ENCODE assay signal across 38 mouse cellular contexts in the genomic region with DNA sequence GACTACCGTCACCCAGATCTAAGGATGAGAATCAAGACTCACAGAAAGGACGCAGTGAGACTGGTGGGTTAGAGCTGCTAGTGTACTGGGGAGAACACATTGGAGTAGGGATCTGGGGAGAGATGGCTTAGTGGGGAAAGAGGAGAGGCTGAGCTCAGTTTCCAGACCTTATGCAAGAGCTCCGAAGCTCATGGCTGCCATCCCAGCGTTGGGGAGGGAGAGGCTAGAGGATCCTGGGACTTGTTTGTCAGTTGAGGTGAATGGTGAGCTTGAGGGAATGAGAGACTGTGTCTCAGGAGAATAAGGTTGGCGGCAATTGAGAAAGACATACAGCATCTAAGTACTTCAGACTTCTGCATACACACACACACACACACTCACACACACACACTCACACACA. TPM values are rescaled to one million over a fixed set of nuclear protein-coding genes. Genes with fewer than 3 reads are reported as not detected.
A peak's percentile ranks its signal among the peaks of the same experiment; 100 is the strongest.
DNase-seq lines count a peak whose midpoint lies in the region; ATAC-seq and TF ChIP-seq lines count a peak whose summit lies in the region.
"Had no signal": no experiment of that assay in that cellular context is flagged by ENCODE, and none has a peak within 500 bp of the region (broad histone marks: within the 10 kb centered on the region; RNA-seq: fewer than 3 reads in every experiment).

No protein-coding gene starts in this region.

- no peak for TF ChIP-seq CTCF in hindbrain, postnatal 0 days (IDR thresholded peaks at IDR 0.05; ENCODE audit: low read depth)

- peaks cover 43% of the 10 kb centered on the region for H3K4me1 ChIP-seq in forebrain, embryonic 10.5 days
- H3K4me1 ChIP-seq in forebrain, embryonic 11.5 days (replicated peaks; ENCODE audit: control insufficient read depth, insufficient read depth, low read length): peaks cover 17% of the 10 kb centered on the region
- peaks cover 44% of the 10 kb centered on the region for H3K4me1 ChIP-seq in hindbrain, embryonic 12.5 days
- H3K4me1 ChIP-seq in hindbrain, postnatal 0 days (ENCODE audit: insufficient read depth, low read length): peaks cover 15% of the 10 kb centered on the region
- peaks cover 29% of the 10 kb centered on the region for H3K4me1 ChIP-seq in neural tube, embryonic 11.5 days (ENCODE audit: control insufficient read depth, insufficient read depth, low read length)
- peaks cover 36% of the 10 kb centered on the region for H3K4me1 ChIP-seq in hindbrain, embryonic 13.5 days (replicated peaks)

- DNase-seq in forebrain, embryonic 10.5 days (ENCODE audit: extremely low spot score, low spot score): no peak
- DNase-seq in forebrain, embryonic 11.5 days (ENCODE audit: low spot score): no peak
- DNase-seq in hindbrain, postnatal 0 days (ENCODE audit: low spot score): no peak
- no peak for DNase-seq in neural tube, embryonic 11.5 days (ENCODE audit: low spot score)
- DNase-seq in neural tube, embryonic 10.5 days (ENCODE audit: extremely low spot score, low spot score): no peak
- DNase-seq in heart, adult 8-10 months (ENCODE audit: low spot score): no peak
- DNase-seq: adrenal gland, postnatal 36 days; cerebellum, adult 18-20 months; cerebellum, postnatal 10 days; heart, adult 11 months; heart, postnatal 36 days; kidney, adult 9 months; kidney, postnatal 10 days; layer of hippocampus, adult 9-11 months; midbrain, embryonic 14.5 days; right cerebral cortex, adult 18-20 months; right cerebral cortex, postnatal 4 days; thymus, adult 18-20 months; thymus, postnatal 25 days had no signal

- no peaks in the 10 kb centered on the region for H3K9me3 ChIP-seq in forebrain, embryonic 10.5 days
- H3K9me3 ChIP-seq in forebrain, embryonic 11.5 days (ENCODE audit: control insufficient read depth, low read length): no peaks in the 10 kb centered on the region
- H3K9me3 ChIP-seq in hindbrain, embryonic 12.5 days (replicated peaks): no peaks in the 10 kb centered on the region
- no peaks in the 10 kb centered on the region for H3K9me3 ChIP-seq in hindbrain, postnatal 0 days (ENCODE audit: low read length)
- no peaks in the 10 kb centered on the region for H3K9me3 ChIP-seq in neural tube, embryonic 11.5 days (ENCODE audit: control insufficient read depth, low read length)
- H3K9me3 ChIP-seq in hindbrain, embryonic 13.5 days: no peaks in the 10 kb centered on the region
- H3K9me3 ChIP-seq: embryonic facial prominence, embryonic 15.5 days; G1E; lung, embryonic 15.5 days had no signal

- no peak overlapping the region for H3K4me3 ChIP-seq in forebrain, embryonic 10.5 days
- H3K4me3 ChIP-seq in forebrain, embryonic 11.5 days (ENCODE audit: low read depth, low read length): no peak overlapping the region
- no peak overlapping the region for H3K4me3 ChIP-seq in hindbrain, embryonic 12.5 days
- H3K4me3 ChIP-seq in hindbrain, postnatal 0 days (ENCODE audit: low read length): no peak overlapping the region
- H3K4me3 ChIP-seq in neural tube, embryonic 11.5 days (ENCODE audit: low read depth, low read length): no peak overlapping the region
- H3K4me3 ChIP-seq in hindbrain, embryonic 13.5 days: no peak overlapping the region
- H3K4me3 ChIP-seq: embryonic facial prominence, embryonic 15.5 days; lung, embryonic 15.5 days had no signal

- 68% methylated on average over 5 of the region's 5 CpGs for WGBS in forebrain, embryonic 10.5 days
- WGBS in forebrain, embryonic 11.5 days: 71% methylated on average over 5 of the region's 5 CpGs
- WGBS in hindbrain, embryonic 12.5 days: 34% methylated on average over 5 of the region's 5 CpGs
- 53% methylated on average over 5 of the region's 5 CpGs for WGBS in hindbrain, postnatal 0 days
- 57% methylated on average over 5 of the region's 5 CpGs for WGBS in neural tube, embryonic 11.5 days
- 45% methylated on average over 5 of the region's 5 CpGs for WGBS in hindbrain, embryonic 13.5 days

- H3K4me2 ChIP-seq in forebrain, embryonic 11.5 days (ENCODE audit: low read depth, low read length, severe bottlenecking): no peak overlapping the region
- H3K4me2 ChIP-seq in hindbrain, embryonic 12.5 days (replicated peaks): peak overlapping the region; percentile 5; the same call in 1 of the 2 replicates
- H3K4me2 ChIP-seq in hindbrain, postnatal 0 days (ENCODE audit: low read depth, low read length): no peak overlapping the region
- no peak overlapping the region for H3K4me2 ChIP-seq in neural tube, embryonic 11.5 days (ENCODE audit: low read depth)
- H3K4me2 ChIP-seq in hindbrain, embryonic 13.5 days: no peak overlapping the region
- H3K4me2 ChIP-seq: embryonic facial prominence, embryonic 15.5 days; heart, embryonic 11.5 days; liver, embryonic 11.5 days; lung, embryonic 15.5 days had no signal

- peaks cover 55% of the 10 kb centered on the region for H3K27me3 ChIP-seq in forebrain, embryonic 10.5 days (ENCODE audit: poor library complexity, severe bottlenecking)
- H3K27me3 ChIP-seq in forebrain, embryonic 11.5 days (ENCODE audit: control insufficient read depth, insufficient read depth, low read length): peaks cover 3% of the 10 kb centered on the region; the same call in 1 of the 2 replicates
- no peaks in the 10 kb centered on the region for H3K27me3 ChIP-seq in hindbrain, embryonic 12.5 days
- H3K27me3 ChIP-seq in hindbrain, postnatal 0 days (ENCODE audit: insufficient read depth, low read length): no peaks in the 10 kb centered on the region; the same call in 1 of the 2 replicates
- no peaks in the 10 kb centered on the region for H3K27me3 ChIP-seq in neural tube, embryonic 11.5 days (ENCODE audit: control insufficient read depth, insufficient read depth, low read length)
- H3K27me3 ChIP-seq in hindbrain, embryonic 13.5 days: 0 out of 2 replicates have a peak, but pooled peaks cover 4% of the 10 kb centered on the region
- H3K27me3 ChIP-seq: embryonic facial prominence, embryonic 15.5 days; lung, embryonic 15.5 days; Patski had no signal

- no peak for ATAC-seq in forebrain, embryonic 11.5 days (replicated peaks; ENCODE audit: low FRiP score)
- ATAC-seq in hindbrain, embryonic 12.5 days (ENCODE audit: low FRiP score): no peak
- no peak for ATAC-seq in hindbrain, postnatal 0 days
- ATAC-seq in neural tube, embryonic 11.5 days (ENCODE audit: insufficient read depth, low FRiP score, low TSS enrichment): no peak
- no peak for ATAC-seq in hindbrain, embryonic 13.5 days (ENCODE audit: low FRiP score)
- ATAC-seq: forebrain, embryonic 14.5 days; intestine, postnatal 0 days; Patski had no signal

- H3K36me3 ChIP-seq in forebrain, embryonic 10.5 days (replicated peaks): no peaks in the 10 kb centered on the region
- H3K36me3 ChIP-seq in forebrain, embryonic 11.5 days (ENCODE audit: control insufficient read depth, insufficient read depth, low read length): no peaks in the 10 kb centered on the region
- no peaks in the 10 kb centered on the region for H3K36me3 ChIP-seq in hindbrain, embryonic 12.5 days
- H3K36me3 ChIP-seq in hindbrain, postnatal 0 days (ENCODE audit: insufficient read depth, low read length): no peaks in the 10 kb centered on the region
- H3K36me3 ChIP-seq in neural tube, embryonic 11.5 days (ENCODE audit: control insufficient read depth, insufficient read depth, low read length): no peaks in the 10 kb centered on the region
- H3K36me3 ChIP-seq in hindbrain, embryonic 13.5 days: no peaks in the 10 kb centered on the region
- H3K36me3 ChIP-seq: embryonic facial prominence, embryonic 15.5 days; G1E; lung, embryonic 15.5 days had no signal

- H3K27ac ChIP-seq in forebrain, embryonic 10.5 days: peak overlapping the region; percentile 69
- no peak overlapping the region for H3K27ac ChIP-seq in forebrain, embryonic 11.5 days (ENCODE audit: low read depth, low read length)
- peak overlapping the region; percentile 52; the same call in 1 of the 2 replicates for H3K27ac ChIP-seq in hindbrain, embryonic 12.5 days
- H3K27ac ChIP-seq in hindbrain, postnatal 0 days: no peak overlapping the region
- H3K27ac ChIP-seq in neural tube, embryonic 11.5 days (ENCODE audit: low read depth, low read length): peak overlapping the region; percentile 64
- peak overlapping the region; percentile 37; the same call in 1 of the 2 replicates for H3K27ac ChIP-seq in hindbrain, embryonic 13.5 days
- H3K27ac ChIP-seq: embryonic facial prominence, embryonic 15.5 days; lung, embryonic 15.5 days; stomach, postnatal 0 days had no signal

- H3K9ac ChIP-seq in forebrain, embryonic 11.5 days (ENCODE audit: low read length): no peak overlapping the region
- H3K9ac ChIP-seq in hindbrain, embryonic 12.5 days: no peak overlapping the region
- H3K9ac ChIP-seq in hindbrain, postnatal 0 days (replicated peaks; ENCODE audit: low read length): no peak overlapping the region
- H3K9ac ChIP-seq in neural tube, embryonic 11.5 days (ENCODE audit: low read length): peak overlapping the region; percentile 7; the same call in 1 of the 2 replicates
- no peak overlapping the region for H3K9ac ChIP-seq in hindbrain, embryonic 13.5 days
- H3K9ac ChIP-seq: embryonic facial prominence, embryonic 15.5 days; lung, embryonic 15.5 days had no signal

RNA-seq across cellular contexts. Expression of gene Mrps23, which starts 44.4 kb away (rescaled TPM):
- 65.5 and 72.6 TPM in 2 replicates for polyA plus RNA-seq in forebrain, embryonic 10.5 days (2016; fragmentation: Nextera tagmentation; extraction: Ambion mirVana)
- polyA plus RNA-seq in forebrain, embryonic 11.5 days (2014; fragmentation: Nextera tagmentation; extraction: Ambion mirVana): 70.8 and 71.7 TPM in 2 replicates
- polyA plus RNA-seq in hindbrain, embryonic 12.5 days (2016; fragmentation: Nextera tagmentation; extraction: Ambion mirVana): 57.4 and 66.8 TPM in 2 replicates
- 29.0 and 48.7 TPM in 2 replicates for total RNA-seq in hindbrain, postnatal 0 days (2014; rRNA removed)
- 66.4 and 67.1 TPM in 2 replicates for polyA plus RNA-seq in hindbrain, postnatal 0 days (2015; fragmentation: Nextera tagmentation; extraction: Ambion mirVana)
- 76.3 and 85.5 TPM in 2 replicates for polyA plus RNA-seq in neural tube, embryonic 11.5 days (2014; fragmentation: Nextera tagmentation; extraction: Ambion mirVana)
- 71.1 TPM in 2 replicates for polyA plus RNA-seq in hindbrain, embryonic 13.5 days (2015; fragmentation: Nextera tagmentation; extraction: Ambion mirVana)
- total RNA-seq in heart, adult 8-10 months (2022): 100 to 1,000 TPM; 301 to 345 (median 322) TPM

RNA-seq across cellular contexts. Expression of gene Ccdc182, which starts 45.2 kb away (rescaled TPM):
- 0.17 and 0.73 TPM in 2 replicates for polyA plus RNA-seq in forebrain, embryonic 10.5 days (2016; fragmentation: Nextera tagmentation; extraction: Ambion mirVana)
- 0.23 and 0.94 TPM in 2 replicates for polyA plus RNA-seq in forebrain, embryonic 11.5 days (2014; fragmentation: Nextera tagmentation; extraction: Ambion mirVana)
- polyA plus RNA-seq in hindbrain, embryonic 12.5 days (2016; fragmentation: Nextera tagmentation; extraction: Ambion mirVana): 3.8 and 4.3 TPM in 2 replicates
- not detected in 2 replicates for total RNA-seq in hindbrain, postnatal 0 days (2014; rRNA removed)
- polyA plus RNA-seq in hindbrain, postnatal 0 days (2015; fragmentation: Nextera tagmentation; extraction: Ambion mirVana): 0.15 TPM in 1 of 2 replicates, not detected in the other
- 17.9 and 18.4 TPM in 2 replicates for polyA plus RNA-seq in neural tube, embryonic 11.5 days (2014; fragmentation: Nextera tagmentation; extraction: Ambion mirVana)
- 1.3 and 1.7 TPM in 2 replicates for polyA plus RNA-seq in hindbrain, embryonic 13.5 days (2015; fragmentation: Nextera tagmentation; extraction: Ambion mirVana)
- total RNA-seq in heart, adult 8-10 months (2022): not detected
- total RNA-seq: adrenal gland, postnatal 36 days; G1E; heart, postnatal 36 days; left cerebral cortex, postnatal 10 days; megakaryocyte progenitor cell, adult 5-6 weeks; neutrophil, adult 5-6 weeks had no signal
- polyA plus RNA-seq: cortical plate, adult 2 months; embryonic facial prominence, embryonic 15.5 days; G1E; heart, embryonic 11.5 days; heart, embryonic 16.5 days; intestine, postnatal 0 days; large intestine, adult 2 months; liver, embryonic 11.5 days; liver, embryonic 16.5 days; Patski; spleen, adult 2 months; stomach, postnatal 0 days had no signal

Comparison
In these comparisons a context has a peak if more than half of its experiments do, and no peak if none do; other contexts are left out.
1. H3K27ac ChIP-seq: peak in forebrain, embryonic 10.5 days (single experiment), hindbrain, embryonic 12.5 days (single experiment), neural tube, embryonic 11.5 days (single experiment) and hindbrain, embryonic 13.5 days (single experiment); none in forebrain, embryonic 11.5 days (single experiment) and hindbrain, postnatal 0 days (single experiment).